Mouse (Mus musculus) stomach, postnatal 0 days (tissue): ENCODE data around the gene Eif4g1. TPM values are rescaled to one million over a fixed set of nuclear protein-coding genes. Genes with fewer than 3 reads are reported as not detected.

Experiments
- ATAC-seq: fragments of 200-750 bp; cut with Nextera tagmentation; 2 replicates; pipeline ENCODE4 v1.8.0; 2017; ENCODE audit not compliant: low FRiP score, low TSS enrichment
- DNase-seq: peaks from one replicate; pipeline ENCODE4 v3.0.0-alpha.2; 2016; ENCODE audit warnings: low spot score
- H3K27ac ChIP-seq: fragments of 300-500 bp; sonication (generic); replicated peaks from 2 replicates; pipeline ENCODE4 v1.5.1; 2014; ENCODE audit warnings: mild to moderate bottlenecking, control low read depth
- H3K27me3 ChIP-seq: fragments of 300-500 bp; sonication (generic); 2 replicates; pipeline ENCODE4 v1.6.1; 2014; ENCODE audit warnings: low read length; ENCODE audit not compliant: control insufficient read depth, insufficient read depth
- H3K36me3 ChIP-seq: fragments of 300-500 bp; sonication (generic); 2 replicates; pipeline ENCODE4 v1.6.1; 2014; ENCODE audit warnings: low read length, mixed read lengths; ENCODE audit not compliant: control insufficient read depth, insufficient read depth
- H3K4me1 ChIP-seq: fragments of 300-500 bp; sonication (generic); replicated peaks from 2 replicates; pipeline ENCODE4 v1.6.1; 2014; ENCODE audit warnings: antibody characterized with exemption; ENCODE audit not compliant: control insufficient read depth, insufficient read depth
- H3K4me2 ChIP-seq: fragments of 300-500 bp; sonication (generic); replicated peaks from 2 replicates; pipeline ENCODE4 v1.6.1; 2014; ENCODE audit warnings: low read depth, mild to moderate bottlenecking, control low read depth, moderate library complexity
- H3K4me3 ChIP-seq: fragments of 300-500 bp; sonication (generic); 2 replicates; pipeline ENCODE4 v1.5.1; 2014; ENCODE audit warnings: low read depth, low read length, control low read depth
- H3K9ac ChIP-seq: fragments of 300-500 bp; sonication (generic); 2 replicates; pipeline ENCODE4 v1.6.1; 2014; ENCODE audit warnings: mild to moderate bottlenecking, low read length, control low read depth, mixed read lengths
- H3K9me3 ChIP-seq: fragments of 300-500 bp; sonication (generic); 2 replicates; pipeline ENCODE4 v1.6.1; 2016; ENCODE audit warnings: low read length; ENCODE audit not compliant: control insufficient read depth
- CTCF ChIP-seq: IDR thresholded peaks from 2 replicates; pipeline ENCODE4 v1.5.1; 2016; ENCODE audit warnings: antibody characterized with exemption, low read depth, mild to moderate bottlenecking, moderate library complexity
- EP300 ChIP-seq: optimal IDR thresholded peaks from 2 replicates; pipeline ENCODE3; 2016; ENCODE audit warnings: antibody characterized with exemption
- WGBS: fragments of 180-500 bp; shearing (Covaris S2); extraction: QIAGEN DNeasy Blood & Tissue Kit; methylation state at CpG from one replicate; pipeline ENCODE4 v1.1.7; 2014; 5-methylcytosine and 5-hydroxymethylcytosine counted together
- polyA plus RNA-seq: library from polyadenylated mRNA; unstranded; fragments of >200 nt; fragmentation: Nextera tagmentation; extraction: Ambion mirVana; gene quantifications from 2 replicates; pipeline ENCODE4 v1.2.1, GENCODE M21; 2015

The Eif4g1 gene
- polyA plus RNA-seq, 1 experiment from 2014 or later = 86.1 TPM

GRCm38 (mm10) chr16:20692241-20692965, 24.3 kb downstream of the Eif4g1 start:
- DNase-seq (no peak), ATAC-seq (no peak)
- 48% methylated on average over 16 of the region's 16 CpGs for WGBS
- no peaks in the 10 kb centered on the region for H3K27me3 ChIP-seq
- H3K36me3 ChIP-seq = peaks cover 21% of the 10 kb centered on the region
- no peak overlapping the region for H3K4me3 ChIP-seq
- no peak overlapping the region for H3K27ac ChIP-seq
- H3K4me2 ChIP-seq = peak overlapping the region; percentile 90; the same call in 1 of the 2 replicates
- no peaks in the 10 kb centered on the region for H3K9me3 ChIP-seq
- TF ChIP-seq EP300 (no peak), CTCF (no peak)
- H3K4me1 ChIP-seq = no peaks in the 10 kb centered on the region; the same call in 1 of the 2 replicates
- no peak overlapping the region for H3K9ac ChIP-seq

- 1% methylated on average over 35 of the region's 37 CpGs for WGBS
- TF ChIP-seq CTCF (no peak; the same call in 1 of the 2 replicates), EP300 (no peak)
- peak; percentile 88 for DNase-seq
These were observed 25.1 kb downstream of the Eif4g1 start, which contains the start of gene Fam131a for GRCm38 (mm10) chr16:20693111-20693701. TSS of gene Fam131a (plus strand) at chr16:20693241.

GRCm38 (mm10) chr16:20694781-20695180, 26.7 kb downstream of the Eif4g1 start:
- Histone ChIP-seq H3K9me3 (no peaks in the 10 kb centered on the region), H3K27ac (peak overlapping the region; percentile 79; the same call in 1 of the 2 replicates), H3K4me1 (no peaks in the 10 kb centered on the region; the same call in 1 of the 2 replicates), H3K4me2 (peak overlapping the region; percentile 54; the same call in 1 of the 2 replicates), H3K27me3 (no peaks in the 10 kb centered on the region), H3K9ac (no peak overlapping the region; the same call in 1 of the 2 replicates), H3K4me3 (no peak overlapping the region), H3K36me3 (peaks cover 2% of the 10 kb centered on the region; the same call in 1 of the 2 replicates)
- no peak for DNase-seq
- WGBS = 58% methylated on average over 8 of the region's 8 CpGs
- peak; percentile 13; the same call in 1 of the 2 replicates for ATAC-seq
- no peak for TF ChIP-seq EP300

More at GRCm38 (mm10) chr16:20693111-20693701, 25.1 kb downstream of the Eif4g1 start, which contains the start of gene Fam131a:
- peak within 1 kb of the TSS; percentile 65 for H3K4me3 ChIP-seq
- H3K27me3 ChIP-seq = no peaks in the 10 kb centered on the region
- peak within 1 kb of the TSS; percentile 69 for H3K9ac ChIP-seq
- peak; percentile 88 for ATAC-seq
- peak within 1 kb of the TSS; percentile 78 for H3K27ac ChIP-seq
- peaks cover 17% of the 10 kb centered on the region for H3K36me3 ChIP-seq
- peak within 1 kb of the TSS; percentile 90 for H3K4me2 ChIP-seq
- H3K4me1 ChIP-seq = no peaks in the 10 kb centered on the region; the same call in 1 of the 2 replicates
- H3K9me3 ChIP-seq = no peaks in the 10 kb centered on the region

- WGBS = 6% methylated on average over 46 of the region's 46 CpGs
- TF ChIP-seq CTCF (no peak), EP300 (no peak)
- H3K4me3 ChIP-seq = peak overlapping the region; percentile 39
- no peaks in the 10 kb centered on the region for H3K9me3 ChIP-seq
- peak overlapping the region; percentile 79 for H3K27ac ChIP-seq
- peak overlapping the region; percentile 38 for H3K9ac ChIP-seq
- no peaks in the 10 kb centered on the region; the same call in 1 of the 2 replicates for H3K4me1 ChIP-seq
- no peaks in the 10 kb centered on the region for H3K36me3 ChIP-seq
- H3K27me3 ChIP-seq = no peaks in the 10 kb centered on the region
- ATAC-seq (peak; percentile 72), DNase-seq (peak; percentile 83)
- peak overlapping the region; percentile 54 for H3K4me2 ChIP-seq
These were observed 27.7 kb downstream of the Eif4g1 start for GRCm38 (mm10) chr16:20695622-20696323.

GRCm38 (mm10) chr16:20699266-20699665, 31.2 kb downstream of the Eif4g1 start:
- no peaks in the 10 kb centered on the region for H3K9me3 ChIP-seq
- H3K27me3 ChIP-seq = no peaks in the 10 kb centered on the region
- H3K4me2 ChIP-seq = no peak overlapping the region
- no peak for ATAC-seq
- H3K4me1 ChIP-seq = no peaks in the 10 kb centered on the region; the same call in 1 of the 2 replicates
- no peak overlapping the region for H3K9ac ChIP-seq
- no peak overlapping the region for H3K4me3 ChIP-seq
- 74% methylated on average over 5 of the region's 5 CpGs for WGBS
- no peak for DNase-seq
- TF ChIP-seq CTCF (no peak), EP300 (no peak)
- H3K27ac ChIP-seq = no peak overlapping the region
- peaks cover 3% of the 10 kb centered on the region; the same call in 1 of the 2 replicates for H3K36me3 ChIP-seq
